Mouse (Mus musculus): ENCODE data around the gene Smdt1. TPM values are rescaled to one million over a fixed set of nuclear protein-coding genes. Genes with fewer than 3 reads are reported as not detected.

The Smdt1 gene
- total RNA-seq, 2 experiments from 2014 or later, result 40.8 to 115 TPM

GRCm38 (mm10) chr15:82341675-82342542 lies 3.1 kb downstream of the Smdt1 start:
- ATAC-seq (replicated peaks; ENCODE audit: low FRiP score, low TSS enrichment, poor library complexity, severe bottlenecking), result peak; percentile 66

GRCm38 (mm10) chr15:82342543-82342935 lies 3.8 kb downstream of the Smdt1 start:
- ATAC-seq (replicated peaks; ENCODE audit: low FRiP score, low TSS enrichment, poor library complexity, severe bottlenecking), result no peak

- no peak for ATAC-seq (replicated peaks; ENCODE audit: low FRiP score, low TSS enrichment, poor library complexity, severe bottlenecking)
These were observed 4.9 kb downstream of the Smdt1 start for GRCm38 (mm10) chr15:82343368-82344287.

- ATAC-seq (replicated peaks; ENCODE audit: low FRiP score, low TSS enrichment, poor library complexity, severe bottlenecking), result no peak
These were observed 6.2 kb downstream of the Smdt1 start for GRCm38 (mm10) chr15:82344971-82345370.

- ATAC-seq (replicated peaks; ENCODE audit: low FRiP score, low TSS enrichment, poor library complexity, severe bottlenecking), result peak; percentile 76
These were observed 7.2 kb downstream of the Smdt1 start for GRCm38 (mm10) chr15:82345820-82346470.

- ATAC-seq (replicated peaks; ENCODE audit: low FRiP score, low TSS enrichment, poor library complexity, severe bottlenecking), result no peak
These were observed 8.0 kb downstream of the Smdt1 start for GRCm38 (mm10) chr15:82346580-82347302.

GRCm38 (mm10) chr15:82347303-82347676 lies 8.5 kb downstream of the Smdt1 start:
- ATAC-seq (replicated peaks; ENCODE audit: low FRiP score, low TSS enrichment, poor library complexity, severe bottlenecking), result no peak

- no peak for ATAC-seq (replicated peaks; ENCODE audit: low FRiP score, low TSS enrichment, poor library complexity, severe bottlenecking)
These were observed 9.1 kb downstream of the Smdt1 start for GRCm38 (mm10) chr15:82347852-82348251.

- ATAC-seq (replicated peaks; ENCODE audit: low FRiP score, low TSS enrichment, poor library complexity, severe bottlenecking), result no peak
These were observed 9.7 kb downstream of the Smdt1 start for GRCm38 (mm10) chr15:82348258-82348998.

- ATAC-seq (replicated peaks; ENCODE audit: low FRiP score, low TSS enrichment, poor library complexity, severe bottlenecking), result no peak
These were observed 10.2 kb downstream of the Smdt1 start for GRCm38 (mm10) chr15:82348999-82349341.

GRCm38 (mm10) chr15:82350349-82350748 lies 11.6 kb downstream of the Smdt1 start:
- ATAC-seq (replicated peaks; ENCODE audit: low FRiP score, low TSS enrichment, poor library complexity, severe bottlenecking), result no peak

- peak; percentile 39 for ATAC-seq (replicated peaks; ENCODE audit: low FRiP score, low TSS enrichment, poor library complexity, severe bottlenecking)
These were observed 12.7 kb downstream of the Smdt1 start for GRCm38 (mm10) chr15:82351480-82351879.

GRCm38 (mm10) chr15:82353078-82353744 lies 14.5 kb downstream of the Smdt1 start:
- ATAC-seq (replicated peaks; ENCODE audit: low FRiP score, low TSS enrichment, poor library complexity, severe bottlenecking), result no peak

GRCm38 (mm10) chr15:82353745-82354113 lies 15.0 kb downstream of the Smdt1 start:
- ATAC-seq (replicated peaks; ENCODE audit: low FRiP score, low TSS enrichment, poor library complexity, severe bottlenecking), result no peak

- ATAC-seq (replicated peaks; ENCODE audit: low FRiP score, low TSS enrichment, poor library complexity, severe bottlenecking), result peak; percentile 95
These were observed 15.6 kb downstream of the Smdt1 start, which contains the start of gene Ndufa6 for GRCm38 (mm10) chr15:82354126-82354945. Ndufa6 (minus strand) TSS chr15:82354322.

- no peak for ATAC-seq (replicated peaks; ENCODE audit: low FRiP score, low TSS enrichment, poor library complexity, severe bottlenecking)
These were observed 19.9 kb downstream of the Smdt1 start for GRCm38 (mm10) chr15:82358431-82359260.

Measured in megakaryocyte-erythroid progenitor cell, adult 5-6 weeks (primary cell).